Mouse (Mus musculus) C2C12 (cell line): Measurements from ENCODE around the gene Tfr2. TPM values are rescaled to one million over a fixed set of nuclear protein-coding genes. Genes with fewer than 3 reads are reported as not detected.
A peak's percentile ranks its signal among the peaks of the same experiment; 100 is the strongest.

Experiments
- H3K27me3 ChIP-seq: one replicate; pipeline ENCODE4 v1.6.1; 2011; ENCODE audit not compliant: control insufficient read depth, insufficient read depth, insufficient read length
- H3K36me3 ChIP-seq: one replicate; pipeline ENCODE4 v1.6.1; 2011; ENCODE audit not compliant: control insufficient read depth, insufficient read depth
- H3K4me3 ChIP-seq: one replicate; pipeline ENCODE4 v1.5.1; 2011; ENCODE audit warnings: mild to moderate bottlenecking, control low read depth; ENCODE audit not compliant: poor library complexity, insufficient read depth, severe bottlenecking
- H3K79me2 ChIP-seq: one replicate; pipeline ENCODE4 v1.6.1; 2011; ENCODE audit not compliant: control insufficient read depth, insufficient read depth
- H3K79me3 ChIP-seq: one replicate; pipeline ENCODE4 v1.6.1; 2011; ENCODE audit warnings: low read depth, control low read depth
- H3ac ChIP-seq: one replicate; pipeline ENCODE3; 2011; ENCODE audit warnings: low read depth; ENCODE audit not compliant: control insufficient read depth, insufficient read length
- CEBPB ChIP-seq: IDR thresholded peaks from one replicate; pipeline ENCODE4 v1.6.1; 2011; ENCODE audit warnings: low read depth, mild to moderate bottlenecking, control low read depth, moderate library complexity
- CTCF ChIP-seq: IDR thresholded peaks from one replicate; pipeline ENCODE4 v1.5.1; 2011; ENCODE audit not compliant: control insufficient read depth, insufficient read depth, insufficient read length
- FOSL1 ChIP-seq: IDR thresholded peaks from one replicate; pipeline ENCODE4 v1.8.0; 2011; ENCODE audit warnings: mild to moderate bottlenecking, low read length; ENCODE audit not compliant: poor library complexity, insufficient read depth, severe bottlenecking
- MAX ChIP-seq: IDR thresholded peaks from one replicate; pipeline ENCODE4 v1.6.1; 2011; ENCODE audit warnings: mild to moderate bottlenecking, control low read depth
- MYOD1 ChIP-seq: IDR thresholded peaks from one replicate; pipeline ENCODE4 v1.6.1; 2011; ENCODE audit warnings: low read depth; ENCODE audit not compliant: control insufficient read depth, insufficient read length
- MYOG ChIP-seq: IDR thresholded peaks from one replicate; pipeline ENCODE4 v1.6.1; 2011; ENCODE audit not compliant: control insufficient read depth, insufficient read length; ENCODE audit errors: extremely low read depth
- USF1 ChIP-seq: IDR thresholded peaks from one replicate; pipeline ENCODE4 v1.6.1; 2011; ENCODE audit warnings: low read depth, mild to moderate bottlenecking, control low read depth, moderate library complexity
- polyA plus RNA-seq: library from polyadenylated mRNA; unstranded; fragments of >200 nt; fragmentation: generic; extraction: Trizol; gene quantifications from one replicate; pipeline ENCODE4 v1.2.1, GENCODE M21; 2012; ENCODE audit warnings: missing spikeins

The Tfr2 gene
- polyA plus RNA-seq, 1 experiment, result 0.14 TPM

- Histone ChIP-seq H3K36me3 (no peaks in the 10 kb centered on the region), H3K4me3 (no peak overlapping the region), H3K79me3 (no peaks in the 10 kb centered on the region), H3ac (no peak overlapping the region), H3K79me2 (no peaks in the 10 kb centered on the region), H3K27me3 (peaks cover 30% of the 10 kb centered on the region)
- no peak for TF ChIP-seq CTCF
- no peak for TF ChIP-seq MYOG
- no peak for TF ChIP-seq CEBPB
- TF ChIP-seq MAX, result no peak
Observed at GRCm38 (mm10) chr5:137580246-137580645, 10.6 kb downstream of the Tfr2 start.

- Histone ChIP-seq H3K4me3 (no peak overlapping the region), H3ac (no peak overlapping the region), H3K79me2 (no peaks in the 10 kb centered on the region), H3K79me3 (no peaks in the 10 kb centered on the region), H3K36me3 (no peaks in the 10 kb centered on the region), H3K27me3 (peaks cover 30% of the 10 kb centered on the region)
- TF ChIP-seq MYOD1 (no peak), CTCF (no peak), FOSL1 (no peak), CEBPB (no peak), USF1 (no peak), MAX (no peak), MYOG (no peak)
Observed at GRCm38 (mm10) chr5:137582702-137583101, 13.1 kb downstream of the Tfr2 start.

DNA sequence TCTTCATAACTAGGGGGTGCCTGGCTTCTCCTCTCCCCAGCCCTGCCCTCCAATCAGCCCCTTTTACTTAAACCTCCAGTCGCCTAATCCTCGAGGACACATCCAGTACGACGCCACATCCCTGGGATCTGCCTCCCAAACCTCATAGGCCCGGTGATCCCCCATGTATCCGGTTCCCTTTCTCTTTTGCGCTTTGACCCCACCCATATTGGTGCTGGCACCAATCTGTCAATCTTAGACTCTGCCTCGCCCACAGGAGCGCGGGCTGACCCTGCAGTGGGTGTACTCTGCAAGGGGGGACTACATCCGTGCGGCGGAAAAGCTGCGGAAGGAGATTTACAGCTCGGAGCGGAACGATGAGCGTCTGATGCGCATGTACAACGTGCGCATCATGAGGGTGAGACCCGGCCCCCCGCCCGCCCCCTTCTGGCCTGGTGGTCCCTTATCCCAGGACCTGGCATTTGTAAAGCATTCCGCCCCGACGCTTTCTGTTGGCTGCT, 14.1 kb downstream of the Tfr2 start:
- peaks cover 26% of the 10 kb centered on the region for H3K27me3 ChIP-seq
- no peaks in the 10 kb centered on the region for H3K79me3 ChIP-seq
- no peaks in the 10 kb centered on the region for H3K79me2 ChIP-seq
- H3K4me3 ChIP-seq, result no peak overlapping the region
- no peaks in the 10 kb centered on the region for H3K36me3 ChIP-seq
- no peak for TF ChIP-seq CTCF
- TF ChIP-seq FOSL1, result no peak
- TF ChIP-seq MYOG, result no peak
- no peak for TF ChIP-seq USF1
- no peak for TF ChIP-seq MYOD1
- no peak for TF ChIP-seq MAX
- TF ChIP-seq CEBPB, result no peak
- no peak overlapping the region for H3ac ChIP-seq

DNA sequence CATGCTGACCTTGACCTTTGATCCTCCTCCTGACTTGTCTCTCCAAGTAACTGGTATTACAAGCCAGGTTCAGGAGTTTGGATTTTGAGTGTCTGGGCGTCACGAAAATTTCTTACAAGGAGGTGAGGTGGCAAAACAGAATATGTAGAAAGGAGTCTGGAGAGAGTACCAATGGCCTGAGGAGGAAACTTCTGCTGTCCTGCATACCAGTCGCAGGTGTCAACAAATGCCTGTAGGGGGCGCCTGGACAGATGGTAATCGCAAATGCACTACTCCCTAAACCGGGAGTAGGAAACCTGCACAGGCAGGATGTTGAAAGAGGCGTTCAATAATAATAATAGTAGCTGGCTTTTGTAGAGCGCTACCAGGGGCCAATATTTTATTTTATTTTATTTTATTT, 15.3 kb downstream of the Tfr2 start:
- Histone ChIP-seq H3K36me3 (no peaks in the 10 kb centered on the region), H3K79me2 (no peaks in the 10 kb centered on the region), H3K27me3 (peaks cover 26% of the 10 kb centered on the region), H3ac (no peak overlapping the region), H3K79me3 (no peaks in the 10 kb centered on the region), H3K4me3 (no peak overlapping the region)
- TF ChIP-seq CTCF (peak; percentile 19), MYOG (no peak), MYOD1 (no peak), FOSL1 (no peak)

DNA sequence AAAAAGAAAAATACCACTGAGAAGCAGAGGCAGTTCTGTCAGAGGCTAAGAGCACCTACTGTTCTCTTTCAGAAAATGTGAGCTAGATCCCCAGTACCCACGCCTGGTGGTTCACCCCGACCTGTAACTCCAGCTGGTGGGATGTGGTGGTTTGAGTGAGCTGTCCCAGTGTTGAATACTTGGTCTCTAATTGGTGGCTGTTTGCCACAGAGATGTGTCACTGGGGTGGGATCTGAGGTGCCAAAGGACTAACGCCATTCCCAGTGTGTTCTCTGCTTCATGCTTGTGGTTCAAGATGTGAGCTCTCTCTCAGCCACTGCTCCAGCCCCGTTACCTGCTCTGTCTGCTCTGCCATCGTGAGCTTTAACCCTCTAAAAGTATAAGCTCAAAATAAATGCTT, 20.9 kb downstream of the Tfr2 start:
- H3K36me3 ChIP-seq, result no peaks in the 10 kb centered on the region
- no peak overlapping the region for H3K4me3 ChIP-seq
- TF ChIP-seq MAX (no peak), CTCF (no peak), CEBPB (no peak), USF1 (no peak), FOSL1 (no peak), MYOD1 (no peak), MYOG (no peak)
- no peak overlapping the region for H3ac ChIP-seq
- no peaks in the 10 kb centered on the region for H3K79me2 ChIP-seq
- H3K27me3 ChIP-seq, result no peaks in the 10 kb centered on the region
- H3K79me3 ChIP-seq, result no peaks in the 10 kb centered on the region

GRCm38 (mm10) chr5:137595921-137596320, 26.3 kb downstream of the Tfr2 start:
- no peak for TF ChIP-seq CTCF
- no peak for TF ChIP-seq MYOG
- TF ChIP-seq USF1, result no peak
- no peak for TF ChIP-seq MYOD1
- no peak for TF ChIP-seq FOSL1
- no peak for TF ChIP-seq MAX
- TF ChIP-seq CEBPB, result no peak
- Histone ChIP-seq H3K36me3 (no peaks in the 10 kb centered on the region), H3K79me3 (no peaks in the 10 kb centered on the region), H3K79me2 (peaks cover 4% of the 10 kb centered on the region), H3K27me3 (no peaks in the 10 kb centered on the region), H3ac (no peak overlapping the region), H3K4me3 (no peak overlapping the region)
